Mouse (Mus musculus) ES-E14 (cell line): ENCODE data around the gene Ift122. TPM values are rescaled to one million over a fixed set of nuclear protein-coding genes. Genes with fewer than 3 reads are reported as not detected.

Experiments
- DNase-seq: peaks from one replicate; pipeline ENCODE4 v3.0.0-alpha.2; 2013; ENCODE audit warnings: low read depth, low spot score
- H3K27ac ChIP-seq: 2 replicates; pipeline ENCODE4 v1.5.1; 2012; ENCODE audit warnings: low read depth, mild to moderate bottlenecking, low read length, moderate library complexity, mixed read lengths; ENCODE audit not compliant: poor library complexity, insufficient read depth, severe bottlenecking
- H3K36me3 ChIP-seq: 2 replicates; pipeline ENCODE4 v1.6.1; 2012; ENCODE audit warnings: mild to moderate bottlenecking, low read length, moderate library complexity, mixed read lengths; ENCODE audit not compliant: control insufficient read depth, poor library complexity, insufficient read depth, severe bottlenecking
- H3K4me1 ChIP-seq, 2 experiments: fragments of 150-350 bp in 1 of 2; sonication (generic) in 1 of 2; 2 replicates each; pipeline ENCODE4 v1.6.1; 2012; ENCODE audit warnings: low read length in 2 of 2, mild to moderate bottlenecking in 1 of 2, mixed read lengths in 1 of 2; ENCODE audit not compliant: control insufficient read depth in 2 of 2, insufficient read depth in 2 of 2, poor library complexity in 1 of 2
- H3K4me3 ChIP-seq, 2 experiments: fragments of 150-350 bp in 1 of 2; sonication (generic) in 1 of 2; 2 replicates each; pipeline ENCODE4 v1.5.1; 2012; ENCODE audit warnings: low read length in 2 of 2, low read depth in 1 of 2, mild to moderate bottlenecking in 1 of 2, mixed read lengths in 1 of 2; ENCODE audit not compliant: insufficient read depth in 1 of 2, poor library complexity in 1 of 2, severe bottlenecking in 1 of 2
- H3K9ac ChIP-seq: 2 replicates; pipeline ENCODE4 v1.6.1; 2012; ENCODE audit warnings: low read depth, mild to moderate bottlenecking, low read length, mixed read lengths; ENCODE audit not compliant: poor library complexity, insufficient read depth, severe bottlenecking
- H3K9me3 ChIP-seq: fragments of 150-350 bp; sonication (generic); 2 replicates; pipeline ENCODE4 v1.6.1; 2012; ENCODE audit warnings: low read depth, mild to moderate bottlenecking, low read length; ENCODE audit not compliant: control insufficient read depth, insufficient read depth
- CHD2 ChIP-seq: IDR thresholded peaks from 2 replicates; pipeline ENCODE4 v1.6.1; 2014; ENCODE audit warnings: mild to moderate bottlenecking, low read depth, low read length, inconsistent platforms
- HCFC1 ChIP-seq: IDR thresholded peaks from 2 replicates; pipeline ENCODE4 v1.6.1; 2012; ENCODE audit warnings: low read length, inconsistent platforms, borderline replicate concordance; ENCODE audit not compliant: insufficient read depth
- MAFK ChIP-seq: IDR thresholded peaks from 2 replicates; pipeline ENCODE4 v1.6.1; 2014; ENCODE audit warnings: mild to moderate bottlenecking, low read depth, low read length, inconsistent platforms; ENCODE audit not compliant: insufficient read depth
- ZC3H11A ChIP-seq: IDR thresholded peaks from 2 replicates; pipeline ENCODE4 v1.6.1; 2012; ENCODE audit warnings: low read depth, mild to moderate bottlenecking, inconsistent platforms, low read length, borderline replicate concordance
- ZNF384 ChIP-seq: IDR thresholded peaks from 2 replicates; pipeline ENCODE4 v1.6.1; 2012; ENCODE audit warnings: low read depth, low read length, inconsistent platforms
- in situ Hi-C, 2 experiments: fragments of 600-800 bp; cut with MboI; formaldehyde crosslinking; loops; one replicate each; pipeline ENCODE4 v1.15.1; 2025; ENCODE audit warnings: low sequenced_read_pairs in 2 of 2, inconsistent platforms in 1 of 2; ENCODE audit not compliant: unreplicated experiment in 2 of 2
- total RNA-seq: library from RNA; depleted of rRNA; stranded (reverse); fragments of 300-350 nt; gene quantifications from 2 replicates; pipeline ENCODE4 v1.2.3, GENCODE M21; 2012

Gene Ift122
- total RNA-seq, 1 experiment, result 8.5 TPM

- no peak for DNase-seq
- in situ Hi-C loops, result no loop called here
- no peak overlapping the region for H3K27ac ChIP-seq
- H3K4me3 ChIP-seq, result no peak overlapping the region
- no peaks in the 10 kb centered on the region for H3K9me3 ChIP-seq
- H3K9ac ChIP-seq, result no peak overlapping the region
- H3K36me3 ChIP-seq, result no peaks in the 10 kb centered on the region
- peaks cover 0 to 3% of the 10 kb centered on the region in 2 experiments; a peak in 1 of 4 replicates for H3K4me1 ChIP-seq
- TF ChIP-seq ZNF384 (no peak), CHD2 (no peak), HCFC1 (no peak), MAFK (no peak), ZC3H11A (no peak)
Measured at GRCm38 (mm10) chr6:115957681-115958080, 104.4 kb downstream of the Ift122 start.

- H3K27ac ChIP-seq, result no peak overlapping the region
- in situ Hi-C loops, result no loop called here
- H3K36me3 ChIP-seq, result no peaks in the 10 kb centered on the region
- no peak overlapping the region for H3K4me3 ChIP-seq
- no peaks in the 10 kb centered on the region for H3K9me3 ChIP-seq
- peaks cover 0 to 3% of the 10 kb centered on the region in 2 experiments; a peak in 1 of 4 replicates for H3K4me1 ChIP-seq
- H3K9ac ChIP-seq, result no peak overlapping the region
- no peak for DNase-seq
- no peak for TF ChIP-seq CHD2
Measured at GRCm38 (mm10) chr6:115958445-115958844, 105.2 kb downstream of the Ift122 start.

- DNase-seq, result no peak
- Histone ChIP-seq H3K36me3 (no peaks in the 10 kb centered on the region), H3K27ac (no peak overlapping the region), H3K4me1 (peaks cover 0 to 3% of the 10 kb centered on the region in 2 experiments; a peak in 1 of 4 replicates), H3K4me3 (no peak overlapping the region), H3K9me3 (no peaks in the 10 kb centered on the region), H3K9ac (no peak overlapping the region)
- no peak for TF ChIP-seq CHD2
- no peak for TF ChIP-seq ZNF384
- in situ Hi-C loops, result no loop called here
Measured at GRCm38 (mm10) chr6:115959151-115959691, 106.0 kb downstream of the Ift122 start.

- in situ Hi-C loops, result no loop called here
- no peaks in the 10 kb centered on the region for H3K36me3 ChIP-seq
Measured at GRCm38 (mm10) chr6:115960322-115960721, 107.1 kb downstream of the Ift122 start.

GRCm38 (mm10) chr6:115961743-115962142 lies 108.5 kb downstream of the Ift122 start:
- Histone ChIP-seq H3K4me1 (peaks cover 0 to 3% of the 10 kb centered on the region in 2 experiments; a peak in 1 of 4 replicates), H3K36me3 (no peaks in the 10 kb centered on the region), H3K27ac (no peak overlapping the region), H3K9me3 (no peaks in the 10 kb centered on the region), H3K4me3 (no peak overlapping the region), H3K9ac (no peak overlapping the region)
- in situ Hi-C loops, result no loop called here
- DNase-seq, result no peak
- no peak for TF ChIP-seq ZC3H11A
- TF ChIP-seq HCFC1, result no peak
- TF ChIP-seq CHD2, result no peak
- TF ChIP-seq ZNF384, result no peak
- no peak for TF ChIP-seq MAFK

More at GRCm38 (mm10) chr6:115960322-115960721, 107.1 kb downstream of the Ift122 start:
- no peak overlapping the region for H3K27ac ChIP-seq
- TF ChIP-seq ZC3H11A, result no peak
- TF ChIP-seq CHD2, result no peak
- no peak for TF ChIP-seq ZNF384
- no peak for TF ChIP-seq MAFK
- no peak for TF ChIP-seq HCFC1
- H3K4me3 ChIP-seq, result no peak overlapping the region
- H3K9ac ChIP-seq, result no peak overlapping the region
- peaks cover 0 to 3% of the 10 kb centered on the region in 2 experiments; a peak in 1 of 4 replicates for H3K4me1 ChIP-seq
- no peaks in the 10 kb centered on the region for H3K9me3 ChIP-seq
- DNase-seq, result no peak
